Mouse (Mus musculus) forebrain, embryonic 12.5 days (tissue): ENCODE data around the gene Cbx8. TPM values are rescaled to one million over a fixed set of nuclear protein-coding genes. Genes with fewer than 3 reads are reported as not detected.

Experiments used
- ATAC-seq: fragments of 200-750 bp; cut with Nextera tagmentation; 2 replicates; pipeline ENCODE4 v1.8.0; 2017; ENCODE audit warnings: moderate TSS enrichment; ENCODE audit not compliant: low FRiP score
- H3K27ac ChIP-seq: fragments of 300-500 bp; sonication (generic); 2 replicates; pipeline ENCODE4 v1.5.1; 2016; ENCODE audit warnings: mild to moderate bottlenecking
- H3K27me3 ChIP-seq: fragments of 300-500 bp; sonication (generic); 2 replicates; pipeline ENCODE4 v1.6.1; 2016; ENCODE audit warnings: mild to moderate bottlenecking
- H3K36me3 ChIP-seq: fragments of 300-500 bp; sonication (generic); replicated peaks from 2 replicates; pipeline ENCODE4 v1.6.1; 2016; ENCODE audit warnings: mild to moderate bottlenecking
- H3K4me1 ChIP-seq: fragments of 300-500 bp; sonication (generic); 2 replicates; pipeline ENCODE4 v1.6.1; 2016
- H3K4me2 ChIP-seq: fragments of 300-500 bp; sonication (generic); 2 replicates; pipeline ENCODE4 v1.6.1; 2016; ENCODE audit warnings: mild to moderate bottlenecking, moderate library complexity
- H3K4me3 ChIP-seq: fragments of 300-500 bp; sonication (generic); replicated peaks from 2 replicates; pipeline ENCODE4 v1.5.1; 2016; ENCODE audit warnings: mild to moderate bottlenecking
- H3K9ac ChIP-seq: fragments of 300-500 bp; sonication (generic); 2 replicates; pipeline ENCODE4 v1.6.1; 2016; ENCODE audit warnings: mild to moderate bottlenecking
- H3K9me3 ChIP-seq: fragments of 300-500 bp; sonication (generic); 2 replicates; pipeline ENCODE4 v1.6.1; 2016
- WGBS: fragments of 180-500 bp; shearing (Covaris S2); methylation state at CpG from one replicate; pipeline ENCODE4 v1.1.7; 2016; 5-methylcytosine and 5-hydroxymethylcytosine counted together
- polyA plus RNA-seq: library from polyadenylated mRNA; unstranded; fragments of >200 nt; fragmentation: Nextera tagmentation; extraction: Ambion mirVana; gene quantifications from 2 replicates; pipeline ENCODE4 v1.2.1, GENCODE M21; 2016

The Cbx8 gene
- polyA plus RNA-seq, 1 experiment from 2014 or later = 11.7 TPM

DNA sequence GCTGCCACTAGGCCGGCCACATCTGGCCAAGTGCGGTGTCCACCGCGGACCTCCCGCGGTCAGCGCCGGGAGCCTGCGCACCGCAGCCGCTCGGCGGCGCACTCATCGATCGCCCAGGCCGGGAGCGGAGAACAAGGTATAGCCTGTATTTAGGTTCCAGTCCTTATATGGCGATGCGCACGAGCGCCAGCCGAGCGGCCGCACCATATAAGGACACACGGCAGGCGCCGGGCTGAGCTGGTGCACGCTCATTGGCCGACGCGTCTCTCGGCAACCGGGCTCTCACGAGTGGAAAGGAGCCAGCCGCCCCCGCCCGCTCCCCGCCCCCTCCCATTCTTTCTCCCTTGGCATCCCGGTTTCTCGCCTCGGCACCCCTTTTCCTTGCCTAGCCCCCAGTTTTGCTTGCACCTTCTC lies 12.5 kb upstream of the Cbx8 start:
- peak overlapping the region; percentile 35 for H3K4me3 ChIP-seq
- ATAC-seq = peak; percentile 94
- peaks cover 83% of the 10 kb centered on the region for H3K27me3 ChIP-seq
- under 1% methylated on average over 42 of the region's 42 CpGs for WGBS
- H3K4me1 ChIP-seq = peaks cover 57% of the 10 kb centered on the region
- H3K4me2 ChIP-seq = peak overlapping the region; percentile 97
- no peaks in the 10 kb centered on the region for H3K36me3 ChIP-seq
- H3K9ac ChIP-seq = peak overlapping the region; percentile 59
- H3K27ac ChIP-seq = peak overlapping the region; percentile 92
- no peaks in the 10 kb centered on the region for H3K9me3 ChIP-seq

DNA sequence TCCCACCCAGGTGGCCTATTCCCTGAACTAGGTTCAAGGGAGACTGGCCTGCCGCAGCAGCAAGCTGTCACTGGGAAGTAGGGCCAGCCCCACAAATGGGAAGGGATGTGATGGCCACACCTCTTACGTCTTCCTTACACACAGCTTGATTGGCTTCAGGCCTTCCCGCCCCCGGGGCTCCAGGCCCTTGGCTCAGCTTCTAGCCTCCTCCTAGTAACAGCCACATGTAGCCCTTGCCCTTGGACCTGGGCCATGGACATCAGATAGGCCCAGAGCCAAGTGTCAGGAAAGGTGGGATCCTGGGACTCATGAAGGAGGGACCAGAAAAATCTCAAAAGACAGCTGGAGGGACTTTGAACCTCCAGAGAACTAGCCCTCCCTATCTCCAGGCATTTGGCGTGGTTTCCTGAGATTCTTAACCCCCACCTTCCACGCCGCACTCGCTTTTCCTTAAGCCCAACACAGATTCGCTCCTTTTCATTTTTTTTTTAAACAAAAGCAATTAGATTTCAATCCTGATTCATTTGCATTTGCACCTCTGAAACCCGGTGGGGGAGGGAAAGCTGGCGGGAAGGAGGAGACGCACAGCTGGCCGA lies 12.0 kb upstream of the Cbx8 start:
- ATAC-seq = no peak
- H3K27me3 ChIP-seq = peaks cover 83% of the 10 kb centered on the region
- H3K4me2 ChIP-seq = peak overlapping the region; percentile 97
- no peaks in the 10 kb centered on the region for H3K9me3 ChIP-seq
- 6% methylated on average over 13 of the region's 13 CpGs for WGBS
- H3K36me3 ChIP-seq = no peaks in the 10 kb centered on the region
- peak overlapping the region; percentile 35 for H3K4me3 ChIP-seq
- peak overlapping the region; percentile 92 for H3K27ac ChIP-seq
- peak overlapping the region; percentile 54; the same call in 1 of the 2 replicates for H3K9ac ChIP-seq
- H3K4me1 ChIP-seq = peaks cover 57% of the 10 kb centered on the region

DNA sequence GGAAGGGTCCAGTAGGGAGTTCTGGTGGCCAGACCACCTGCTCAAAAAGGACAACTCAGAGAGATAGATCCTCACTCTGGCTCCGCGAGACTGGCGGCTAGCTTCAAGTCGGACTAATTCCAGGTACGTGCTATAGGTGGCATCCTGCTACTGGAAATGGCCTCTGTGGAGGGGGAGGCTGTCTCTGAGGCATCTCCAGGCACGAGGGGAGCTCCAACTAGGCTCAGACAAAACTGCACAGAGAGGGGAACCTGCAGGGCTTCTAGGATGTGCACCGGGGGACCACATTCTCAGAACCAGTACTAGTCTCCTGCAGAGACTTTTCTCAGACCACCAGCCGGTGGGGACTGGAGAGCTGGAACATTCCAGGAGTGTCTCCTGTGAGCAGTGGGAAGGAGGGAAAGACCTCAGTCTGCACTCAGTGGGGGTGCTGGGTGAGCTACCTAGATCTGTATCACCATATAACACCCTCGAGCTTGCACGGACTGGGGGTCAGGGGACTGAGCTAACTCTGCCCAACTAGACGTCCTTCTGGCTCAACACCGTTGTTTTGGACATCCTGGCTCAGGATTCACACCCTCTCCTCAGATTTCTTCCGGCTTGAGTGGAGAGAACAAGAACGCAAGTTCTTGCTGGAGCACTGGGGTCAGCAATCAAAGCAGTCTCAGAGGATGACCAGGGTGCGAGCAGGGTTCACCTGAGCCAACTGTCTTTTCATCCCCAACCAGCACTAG lies 11.3 kb upstream of the Cbx8 start:
- H3K27ac ChIP-seq = peak overlapping the region; percentile 92; the same call in 1 of the 2 replicates
- no peaks in the 10 kb centered on the region for H3K36me3 ChIP-seq
- H3K27me3 ChIP-seq = peaks cover 83% of the 10 kb centered on the region
- H3K4me1 ChIP-seq = peaks cover 57% of the 10 kb centered on the region
- 3% methylated on average over 15 of the region's 15 CpGs for WGBS
- H3K4me3 ChIP-seq = no peak overlapping the region
- H3K9me3 ChIP-seq = no peaks in the 10 kb centered on the region
- H3K9ac ChIP-seq = no peak overlapping the region
- no peak for ATAC-seq
- no peak overlapping the region for H3K4me2 ChIP-seq

DNA sequence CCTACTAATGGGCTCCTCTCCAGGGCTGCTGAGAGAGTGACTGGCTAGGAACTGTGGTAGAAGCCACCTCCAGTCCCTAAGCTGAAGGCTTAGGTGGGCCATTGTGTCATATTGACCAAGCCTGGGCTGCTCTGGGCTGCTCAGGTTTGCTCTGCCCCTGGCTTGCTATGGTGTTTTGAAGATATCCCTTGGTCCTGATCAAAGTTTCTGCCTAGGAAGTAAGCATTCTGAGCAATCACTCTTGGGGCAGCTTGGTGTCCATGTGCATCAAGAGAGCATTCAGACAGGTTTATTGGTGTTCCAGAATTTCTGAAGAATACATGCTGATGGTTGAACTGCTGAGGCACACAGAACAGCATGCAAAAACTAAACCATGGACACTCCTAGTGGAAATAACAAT lies 10.7 kb upstream of the Cbx8 start:
- Histone ChIP-seq H3K27ac (no peak overlapping the region), H3K4me1 (peaks cover 59% of the 10 kb centered on the region)

DNA sequence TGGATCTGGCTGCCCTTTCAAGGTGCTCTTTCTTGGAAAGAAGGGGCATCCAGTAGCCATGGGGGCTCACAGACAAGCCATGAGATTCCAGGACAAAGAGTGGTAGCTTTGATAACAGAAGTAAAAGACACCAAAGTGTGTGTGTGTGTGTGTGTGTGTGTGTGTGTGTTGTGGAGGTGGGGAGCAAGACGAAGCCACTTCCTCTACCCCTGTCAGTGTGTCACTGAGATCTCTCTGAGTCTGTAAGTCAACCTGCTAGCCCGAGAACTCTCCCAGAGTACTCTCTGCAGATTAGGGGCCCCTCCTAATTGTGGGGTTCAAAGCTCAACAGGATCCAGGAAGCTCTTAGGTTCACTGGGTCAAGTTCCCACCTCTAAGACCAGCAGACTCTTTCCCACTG lies 9.6 kb upstream of the Cbx8 start:
- Histone ChIP-seq H3K9me3 (no peaks in the 10 kb centered on the region), H3K27ac (no peak overlapping the region), H3K4me1 (peaks cover 59% of the 10 kb centered on the region), H3K36me3 (no peaks in the 10 kb centered on the region), H3K27me3 (peaks cover 95% of the 10 kb centered on the region), H3K4me3 (no peak overlapping the region), H3K9ac (no peak overlapping the region), H3K4me2 (no peak overlapping the region)
- 3% methylated on average over 2 of the region's 2 CpGs for WGBS
- ATAC-seq = no peak

More for the DNA sequence above, 10.7 kb upstream of the Cbx8 start:
- Histone ChIP-seq H3K9ac (no peak overlapping the region), H3K36me3 (no peaks in the 10 kb centered on the region), H3K4me2 (no peak overlapping the region), H3K27me3 (peaks cover 90% of the 10 kb centered on the region), H3K4me3 (no peak overlapping the region), H3K9me3 (no peaks in the 10 kb centered on the region)
- ATAC-seq = no peak

DNA sequence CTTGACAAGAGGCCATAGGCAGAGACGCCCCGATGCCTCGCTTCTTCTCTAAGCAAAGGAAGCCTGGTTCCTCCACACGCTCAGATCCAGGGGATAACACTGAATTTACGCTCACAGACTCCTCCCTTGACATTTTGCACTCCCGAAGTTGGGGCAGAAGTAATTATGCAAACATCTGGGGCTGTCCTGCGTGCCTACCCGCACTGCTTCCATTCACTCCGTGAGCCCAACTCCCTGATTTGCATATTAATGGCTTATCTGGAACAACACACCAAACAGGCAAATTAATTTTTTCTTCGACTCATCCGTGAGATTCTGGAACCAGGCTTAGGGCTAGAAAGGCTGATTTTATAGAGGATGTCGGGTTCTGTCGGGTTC lies 7.4 kb upstream of the Cbx8 start:
- WGBS = under 1% methylated on average over 13 of the region's 13 CpGs
- peak overlapping the region; percentile 17 for H3K4me3 ChIP-seq
- no peaks in the 10 kb centered on the region for H3K9me3 ChIP-seq
- H3K36me3 ChIP-seq = no peaks in the 10 kb centered on the region
- peak overlapping the region; percentile 63 for H3K4me2 ChIP-seq
- no peak overlapping the region for H3K27ac ChIP-seq
- H3K4me1 ChIP-seq = peaks cover 50% of the 10 kb centered on the region
- no peak for ATAC-seq
- peaks cover 100% of the 10 kb centered on the region for H3K27me3 ChIP-seq
- no peak overlapping the region for H3K9ac ChIP-seq

DNA sequence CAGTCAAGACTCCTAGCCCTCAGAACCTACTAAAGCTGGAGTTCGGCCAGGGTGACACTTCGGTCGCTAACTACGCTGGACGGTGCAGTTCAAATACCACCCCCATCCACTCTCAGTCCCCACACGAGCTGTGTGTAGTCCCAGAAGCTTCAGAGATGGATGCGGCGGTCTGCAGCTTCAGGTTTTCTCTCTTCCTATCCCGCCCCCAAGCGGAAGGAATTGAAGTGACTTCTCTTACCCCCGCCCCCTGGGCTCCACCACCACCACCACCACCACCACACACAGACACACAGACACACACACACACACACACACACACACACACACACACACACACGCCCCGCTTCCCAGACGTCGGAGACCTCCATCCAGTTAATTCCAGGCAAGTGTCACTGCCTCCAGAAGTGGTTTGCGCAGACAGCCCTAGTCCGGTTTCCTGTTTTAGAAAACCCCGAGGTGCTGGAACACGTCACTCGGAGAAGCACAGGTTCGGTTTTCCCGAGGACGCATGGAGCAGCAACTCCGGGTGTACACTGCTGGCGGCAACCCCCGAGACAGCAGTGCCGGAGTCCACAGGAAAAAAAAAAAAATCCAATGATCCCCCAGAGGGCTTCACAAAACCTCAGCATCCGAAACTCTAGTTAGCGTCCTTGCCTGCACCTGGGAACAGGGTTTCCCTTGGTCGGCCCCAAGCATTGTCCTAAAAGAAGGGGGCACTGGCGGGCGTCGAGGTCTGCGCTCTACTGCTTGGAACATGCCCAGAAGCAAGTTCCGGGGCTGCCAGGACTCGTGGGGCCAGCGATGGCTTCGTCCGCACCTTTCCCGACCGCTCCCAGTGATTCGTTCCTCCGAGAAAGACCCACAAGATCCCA lies 6.7 kb upstream of the Cbx8 start:
- H3K9me3 ChIP-seq = no peaks in the 10 kb centered on the region
- 0 out of 2 replicates have a peak overlapping the region, but pooled peaks have one; percentile 43 for H3K9ac ChIP-seq
- peak overlapping the region; percentile 63 for H3K4me2 ChIP-seq
- H3K27me3 ChIP-seq = peaks cover 100% of the 10 kb centered on the region
- no peaks in the 10 kb centered on the region for H3K36me3 ChIP-seq
- no peak for ATAC-seq
- peak overlapping the region; percentile 38 for H3K4me3 ChIP-seq
- H3K27ac ChIP-seq = 0 out of 2 replicates have a peak overlapping the region, but pooled peaks have one; percentile 5
- peaks cover 49% of the 10 kb centered on the region for H3K4me1 ChIP-seq
- under 1% methylated on average over 42 of the region's 43 CpGs for WGBS

DNA sequence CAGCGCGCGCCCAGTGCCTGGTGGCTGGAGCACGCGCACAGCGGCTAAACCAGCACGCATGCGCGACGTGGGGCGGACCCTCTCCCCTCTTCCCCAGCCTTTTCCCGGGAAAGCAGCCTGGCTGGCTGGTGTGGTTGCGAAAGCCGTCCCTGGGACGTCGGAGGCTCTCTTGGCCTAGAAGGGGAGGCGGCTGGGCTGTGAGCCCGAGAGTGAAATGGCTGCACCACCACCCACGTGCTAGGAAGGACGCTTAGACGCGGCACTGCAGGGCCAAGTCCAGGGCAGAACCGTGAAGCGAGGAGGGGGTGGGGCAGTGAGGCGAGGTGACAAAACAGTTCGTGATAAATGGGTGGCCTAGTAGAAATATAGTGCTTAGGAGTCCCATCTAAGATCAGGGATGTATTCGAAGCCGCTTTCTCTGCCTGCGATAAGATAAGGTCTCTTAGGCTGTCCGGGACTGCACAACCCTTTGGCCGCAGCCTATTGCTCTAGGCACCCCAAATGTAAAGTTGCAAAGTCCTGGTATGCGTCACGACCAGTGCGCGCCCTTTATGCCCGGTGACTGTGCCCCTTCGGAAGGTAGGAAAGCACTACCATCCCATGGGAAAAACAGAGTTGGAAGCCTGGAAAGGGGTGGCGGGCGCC lies 6.0 kb upstream of the Cbx8 start:
- Histone ChIP-seq H3K9me3 (no peaks in the 10 kb centered on the region), H3K27ac (0 out of 2 replicates have a peak overlapping the region, but pooled peaks have one; percentile 5), H3K4me2 (peak overlapping the region; percentile 63), H3K4me3 (peak overlapping the region; percentile 38), H3K36me3 (no peaks in the 10 kb centered on the region), H3K9ac (peak overlapping the region; percentile 43), H3K27me3 (peaks cover 100% of the 10 kb centered on the region), H3K4me1 (peaks cover 49% of the 10 kb centered on the region)
- no peak for ATAC-seq
- WGBS = 1% methylated on average over 39 of the region's 39 CpGs

DNA sequence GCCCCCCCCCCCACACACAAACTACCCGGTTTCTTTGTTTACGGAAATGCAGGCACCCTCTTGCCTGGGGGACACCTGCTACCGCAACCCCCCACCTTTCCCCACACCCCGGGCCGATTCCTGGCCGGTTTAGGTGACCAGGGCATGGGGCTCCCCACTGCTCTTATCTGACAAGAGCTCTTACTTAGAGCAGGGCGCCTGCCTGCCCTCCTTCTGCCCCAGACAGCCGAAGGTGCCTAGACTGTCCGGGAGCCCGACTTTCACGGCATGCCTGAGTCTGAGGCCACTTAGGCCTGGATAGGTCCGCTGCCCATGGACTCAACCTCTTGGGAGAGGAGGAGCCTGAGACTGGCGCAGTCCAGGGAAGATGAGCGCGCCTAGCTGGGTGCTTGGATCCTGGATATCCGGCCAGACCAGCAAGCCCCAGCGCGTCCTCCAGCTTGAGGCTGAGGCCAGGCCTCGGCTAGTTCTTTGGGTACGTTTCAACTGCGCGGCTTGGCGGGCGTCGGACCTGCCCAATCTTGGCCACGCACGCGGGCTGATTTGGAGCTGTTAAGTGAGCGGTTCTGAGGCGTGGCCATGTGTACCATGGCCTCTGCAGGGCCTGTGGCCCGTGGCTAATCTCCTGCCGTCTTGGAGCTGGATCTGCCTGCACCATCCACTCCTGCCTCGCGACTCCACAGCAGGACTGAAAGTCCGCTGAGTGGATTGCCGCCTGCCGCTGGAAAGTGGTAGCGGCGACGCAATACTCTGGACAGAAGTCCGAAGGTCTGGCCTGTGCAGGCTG lies 4.0 kb upstream of the Cbx8 start:
- Histone ChIP-seq H3K4me2 (peak overlapping the region; percentile 22), H3K27me3 (peaks cover 85% of the 10 kb centered on the region), H3K4me1 (peaks cover 58% of the 10 kb centered on the region), H3K9me3 (no peaks in the 10 kb centered on the region), H3K4me3 (0 out of 2 replicates have a peak overlapping the region, but pooled peaks have one; percentile 0), H3K27ac (no peak overlapping the region), H3K36me3 (no peaks in the 10 kb centered on the region), H3K9ac (no peak overlapping the region)
- ATAC-seq = no peak
- under 1% methylated on average over 41 of the region's 41 CpGs for WGBS

DNA sequence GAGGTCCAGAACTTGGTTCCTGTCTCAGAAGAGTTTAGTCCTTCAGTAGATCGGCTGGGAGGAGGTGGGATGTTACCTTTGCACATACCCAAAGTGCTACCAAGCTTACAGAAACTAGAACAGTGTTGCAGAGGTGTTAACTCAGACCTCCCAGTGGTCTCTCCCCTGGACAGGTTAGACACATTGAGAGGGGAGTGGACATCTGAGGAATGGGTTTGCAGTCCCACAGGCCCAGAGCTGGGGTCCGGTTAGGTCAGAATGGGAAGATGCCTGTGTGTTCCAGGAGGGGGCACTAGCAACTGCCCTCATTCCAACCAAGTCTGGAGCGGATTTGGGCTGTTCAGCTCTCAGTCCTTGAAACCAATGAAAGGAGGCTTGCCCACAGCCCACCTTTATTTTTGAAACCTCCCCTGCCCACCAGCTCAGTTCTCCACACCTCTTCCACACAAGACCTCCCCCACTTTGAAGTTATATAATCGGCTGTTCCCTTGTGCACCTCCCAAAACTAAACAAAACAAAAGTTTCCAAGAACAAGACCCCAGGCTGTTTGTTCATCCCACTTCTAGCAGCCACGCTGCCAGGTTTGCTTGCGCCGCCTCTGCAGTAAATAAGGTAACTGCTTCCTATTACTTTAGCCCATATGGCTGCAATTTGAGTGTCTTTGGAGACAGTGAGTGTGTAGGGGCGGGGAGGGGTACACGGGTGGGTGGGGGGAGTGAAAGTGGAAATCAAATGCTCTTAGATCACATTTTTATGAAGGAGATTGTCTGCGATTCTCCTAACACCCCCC lies 3.2 kb upstream of the Cbx8 start:
- no peak for ATAC-seq
- peaks cover 66% of the 10 kb centered on the region for H3K4me1 ChIP-seq
- peak overlapping the region; percentile 22 for H3K4me2 ChIP-seq
- peaks cover 5% of the 10 kb centered on the region for H3K36me3 ChIP-seq
- no peak overlapping the region for H3K9ac ChIP-seq
- 3% methylated on average over 10 of the region's 10 CpGs for WGBS
- H3K9me3 ChIP-seq = no peaks in the 10 kb centered on the region
- no peak overlapping the region for H3K4me3 ChIP-seq
- H3K27me3 ChIP-seq = peaks cover 85% of the 10 kb centered on the region
- no peak overlapping the region for H3K27ac ChIP-seq

DNA sequence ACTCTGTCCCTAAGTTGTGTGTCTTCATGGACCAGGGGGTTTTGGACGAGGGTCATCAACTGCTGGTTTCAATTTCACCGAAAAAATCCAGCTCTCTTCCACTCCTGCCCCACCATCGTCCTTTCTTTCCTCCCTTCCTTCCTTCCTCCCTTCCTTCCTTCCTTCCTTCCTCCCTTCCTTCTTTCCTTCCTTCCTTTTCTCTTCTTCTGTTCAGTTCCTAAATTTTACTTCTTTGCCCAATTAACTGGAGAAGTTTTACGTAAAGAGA lies 2.4 kb upstream of the Cbx8 start:
- Histone ChIP-seq H3K9ac (no peak overlapping the region), H3K4me2 (no peak overlapping the region), H3K27ac (no peak overlapping the region), H3K4me3 (no peak overlapping the region), H3K36me3 (peaks cover 10% of the 10 kb centered on the region), H3K4me1 (peaks cover 68% of the 10 kb centered on the region), H3K9me3 (no peaks in the 10 kb centered on the region), H3K27me3 (peaks cover 85% of the 10 kb centered on the region)
- ATAC-seq = no peak
- WGBS = 1% methylated on average over 4 of the region's 4 CpGs
